Mouse (Mus musculus): ENCODE results near the gene Pou3f4.
"Not testable (repeated sequence)": the region's sequence is repeated elsewhere in the genome, so short reads cannot be mapped to it uniquely, and the experiment has no call there.

Gene Pou3f4

GRCm38 (mm10) chrX:110814151-110814571 is at the start of gene Pou3f4:
Pou3f4 (plus strand) TSS chrX:110814280.
- DNase-seq (ENCODE audit: low spot score), result no peak

GRCm38 (mm10) chrX:110765939-110766338 is 48.1 kb upstream of the Pou3f4 start:
- no peak for DNase-seq (ENCODE audit: low spot score)

- DNase-seq (ENCODE audit: low spot score), result not testable (repeated sequence)
Measured at GRCm38 (mm10) chrX:110774807-110775206, 39.3 kb upstream of the Pou3f4 start.

- DNase-seq (ENCODE audit: low spot score), result no peak
Measured at GRCm38 (mm10) chrX:110802502-110802901, 11.6 kb upstream of the Pou3f4 start.

- DNase-seq (ENCODE audit: low spot score), result no peak
Measured at GRCm38 (mm10) chrX:110810001-110810578, 4.0 kb upstream of the Pou3f4 start.

GRCm38 (mm10) chrX:110810753-110811506 is 3.1 kb upstream of the Pou3f4 start:
- DNase-seq (ENCODE audit: low spot score), result no peak

GRCm38 (mm10) chrX:110812071-110812470 is 2.0 kb upstream of the Pou3f4 start:
- no peak for DNase-seq (ENCODE audit: low spot score)

GRCm38 (mm10) chrX:110813401-110813800 is 679 bp upstream of the Pou3f4 start:
- DNase-seq (ENCODE audit: low spot score), result no peak

- DNase-seq (ENCODE audit: low spot score), result no peak
Measured at GRCm38 (mm10) chrX:110814592-110815548, 790 bp downstream of the Pou3f4 start.

GRCm38 (mm10) chrX:110815549-110815930 is 1.5 kb downstream of the Pou3f4 start:
- DNase-seq (ENCODE audit: low spot score), result no peak

- no peak for DNase-seq (ENCODE audit: low spot score)
Measured at GRCm38 (mm10) chrX:110816609-110817008, 2.5 kb downstream of the Pou3f4 start.

GRCm38 (mm10) chrX:110817211-110817610 is 3.1 kb downstream of the Pou3f4 start:
- DNase-seq (ENCODE audit: low spot score), result no peak

GRCm38 (mm10) chrX:110837450-110837849 is 23.4 kb downstream of the Pou3f4 start:
- DNase-seq (ENCODE audit: low spot score), result no peak

GRCm38 (mm10) chrX:110851300-110851699 is 37.2 kb downstream of the Pou3f4 start:
- no peak for DNase-seq (ENCODE audit: low spot score)
